Mouse (Mus musculus): Measurements from ENCODE around the gene Hrg. TPM values are rescaled to one million over a fixed set of nuclear protein-coding genes. Genes with fewer than 3 reads are reported as not detected.
"Not testable (repeated sequence)": the region's sequence is repeated elsewhere in the genome, so short reads cannot be mapped to it uniquely, and the experiment has no call there.

The Hrg gene
- total RNA-seq, 2 experiments from 2014 or later: not detected

GRCm38 (mm10) chr16:22956085-22956439 lies 5.2 kb downstream of the Hrg start:
- DNase-seq: no peak
- intact Hi-C loops (cut with DNase I): no loop called here

GRCm38 (mm10) chr16:22961073-22961472 lies 10.2 kb downstream of the Hrg start:
- DNase-seq: no peak
- intact Hi-C loops (cut with DNase I): no loop called here

GRCm38 (mm10) chr16:22962256-22962655 lies 11.4 kb downstream of the Hrg start:
- no peak for DNase-seq
- intact Hi-C loops (cut with DNase I): no loop called here

GRCm38 (mm10) chr16:22963293-22963692 lies 12.4 kb downstream of the Hrg start:
- no peak for DNase-seq
- intact Hi-C loops (cut with DNase I): no loop called here

- DNase-seq: no peak
Measured at GRCm38 (mm10) chr16:22967383-22968030, 16.6 kb downstream of the Hrg start.

GRCm38 (mm10) chr16:22996951-22997350 lies 46.1 kb downstream of the Hrg start:
- intact Hi-C loops (cut with DNase I); DNase-seq: not testable (repeated sequence)

More at GRCm38 (mm10) chr16:22967383-22968030, 16.6 kb downstream of the Hrg start:
- intact Hi-C loops (cut with DNase I): no loop called here

Other genes starting within 250 kb of the Hrg start
- not detected for gene Crygs, start 139.5 kb upstream of the Hrg start, total RNA-seq (2021)
- gene Tbccd1, start 93.4 kb upstream of the Hrg start, total RNA-seq (2021): 1 to 10 TPM; 4.5 to 6.4 TPM
- 10 to 100 TPM; 36.3 to 36.7 TPM for gene Dnajb11, start 93.2 kb upstream of the Hrg start, total RNA-seq (2021)
- gene Ahsg, start 59.8 kb upstream of the Hrg start, total RNA-seq (2021): under 1 TPM in 1 of 2 experiments, not detected in 1; 0.97 TPM
- gene Fetub, start 32.7 kb upstream of the Hrg start, total RNA-seq (2021): under 1 TPM in 1 of 2 experiments, not detected in 1; 0.18 TPM
- under 1 TPM in 1 of 2 experiments, not detected in 1; 0.54 TPM for gene Kng2, start 78.4 kb downstream of the Hrg start, total RNA-seq (2021)
- under 1 TPM in 1 of 2 experiments, not detected in 1; 0.43 TPM for gene Kng1, start 106.8 kb downstream of the Hrg start, total RNA-seq (2021)
- gene Eif4a2, start 156.4 kb downstream of the Hrg start, total RNA-seq (2021): 100 to 1,000 TPM; 380 to 417 TPM
- gene Rfc4, start 176.7 kb downstream of the Hrg start, total RNA-seq (2021): 1 to 10 TPM; 5.8 to 7.1 TPM
- gene Adipoq, start 195.5 kb downstream of the Hrg start, total RNA-seq (2021): 10 to 100 TPM in 1 of 2 experiments, 1 to 10 TPM in 1; 5.6 to 13.1 TPM

Data from gastrocnemius, postnatal 36 days (tissue).